Mouse (Mus musculus): ENCODE measurements around the gene 1700017B05Rik.
"Not testable (repeated sequence)": the region's sequence is repeated elsewhere in the genome, so short reads cannot be mapped to it uniquely, and the experiment has no call there.

1700017B05Rik gene

DNA sequence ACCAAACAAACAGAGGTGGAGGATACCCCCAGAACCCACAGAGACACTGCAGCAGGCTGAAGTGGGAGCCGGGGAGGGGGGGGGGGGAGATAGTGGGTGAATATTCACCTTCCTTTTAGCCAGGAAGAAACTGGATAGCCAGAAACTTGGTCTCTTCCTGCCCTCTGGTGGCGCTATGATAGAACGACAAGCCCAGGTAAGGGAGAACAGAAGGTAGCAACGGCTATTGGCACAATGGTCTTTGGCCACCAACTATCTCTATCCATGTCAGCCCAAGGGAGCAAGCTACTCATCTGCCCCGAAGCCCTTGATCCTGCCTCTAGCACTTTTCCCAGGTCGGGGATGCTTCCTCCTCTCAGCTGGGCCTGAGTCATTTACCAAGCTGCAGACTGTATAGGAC is 42.1 kb downstream of the 1700017B05Rik start:
- DNase-seq (ENCODE audit: low spot score in 2 of 2) = peak in 1 of 2 experiments; percentile 12

DNA sequence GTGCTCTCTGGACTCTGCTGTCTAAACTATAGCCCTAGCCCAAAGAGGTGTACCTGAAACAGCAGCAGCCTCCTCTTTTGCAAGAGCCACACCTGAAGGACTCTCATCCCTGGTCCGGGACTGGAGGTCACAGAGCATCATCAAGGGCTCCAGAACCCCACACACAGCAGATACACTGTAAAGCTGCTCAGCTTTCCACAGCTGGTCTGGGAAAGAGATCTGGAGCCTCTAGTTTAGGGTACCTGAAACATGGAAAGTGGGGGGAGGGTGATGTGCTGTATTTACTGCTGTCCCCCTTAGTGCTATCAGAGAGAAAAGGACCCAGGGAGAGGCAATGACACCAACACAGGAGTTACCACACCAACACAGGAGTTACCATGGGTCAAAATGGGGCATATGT is 42.9 kb downstream of the 1700017B05Rik start:
- DNase-seq (ENCODE audit: low spot score in 2 of 2) = no peak

DNA sequence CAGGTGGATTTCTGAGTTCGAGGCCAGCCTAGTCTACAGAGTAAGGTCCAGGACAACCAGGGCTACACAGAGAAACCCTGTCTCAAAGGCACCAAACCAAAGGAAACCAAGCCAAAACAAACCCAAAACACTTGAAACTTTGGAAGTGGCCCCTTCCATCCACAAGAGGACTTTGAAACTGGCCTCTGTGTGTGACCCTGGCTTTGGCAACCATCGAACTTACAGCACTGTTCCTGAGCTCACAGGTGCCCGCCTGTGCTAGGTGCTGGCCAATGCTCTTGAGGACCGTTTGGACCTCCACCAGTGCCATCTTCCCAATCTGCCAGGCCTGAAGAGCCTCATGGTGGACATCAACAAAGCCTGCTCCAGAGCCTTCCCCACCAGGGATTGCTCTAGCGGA is 43.6 kb downstream of the 1700017B05Rik start:
- DNase-seq (ENCODE audit: low spot score in 2 of 2) = no peak

DNA sequence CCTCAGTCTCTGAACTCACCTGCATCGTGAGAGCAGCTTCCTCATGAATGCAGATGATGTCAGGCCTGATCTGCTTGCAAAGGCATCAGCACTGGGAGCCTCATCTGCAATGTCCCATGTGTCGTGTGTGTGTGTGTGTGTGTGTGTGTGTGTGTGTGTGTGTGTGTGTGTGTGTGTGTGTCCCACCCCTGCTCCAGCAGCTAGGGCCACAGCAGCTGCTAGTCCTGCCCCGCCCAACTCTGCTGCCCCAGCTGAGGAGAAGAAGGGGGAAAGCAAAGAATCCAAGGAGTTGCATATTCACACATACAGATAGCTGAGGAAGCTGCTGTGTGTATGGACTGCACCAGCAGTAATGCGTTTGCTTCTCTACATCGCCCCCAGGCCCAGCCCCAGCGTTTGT is 45.2 kb downstream of the 1700017B05Rik start:
- DNase-seq (ENCODE audit: low spot score in 2 of 2) = no peak

DNA sequence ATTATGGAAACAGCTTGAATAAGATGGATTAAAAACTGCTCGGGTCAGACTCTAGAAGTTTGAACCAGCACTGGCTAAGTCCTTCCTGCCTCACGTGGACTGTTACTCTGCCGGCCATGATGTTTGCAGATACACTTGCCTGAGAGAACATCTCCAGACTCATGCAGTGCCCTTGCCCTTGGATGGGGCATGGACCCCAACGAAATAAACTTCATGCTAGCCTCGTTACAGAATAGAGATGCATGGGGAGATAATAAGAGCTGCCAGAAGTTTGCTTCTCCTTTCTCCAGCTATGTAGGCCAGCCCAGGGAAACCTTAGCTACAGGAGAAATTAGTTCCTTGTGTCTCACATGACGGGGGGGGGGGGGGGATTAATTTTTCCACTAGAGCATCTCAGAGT is 47.9 kb downstream of the 1700017B05Rik start:
- DNase-seq (ENCODE audit: low spot score in 2 of 2) = no peak

DNA sequence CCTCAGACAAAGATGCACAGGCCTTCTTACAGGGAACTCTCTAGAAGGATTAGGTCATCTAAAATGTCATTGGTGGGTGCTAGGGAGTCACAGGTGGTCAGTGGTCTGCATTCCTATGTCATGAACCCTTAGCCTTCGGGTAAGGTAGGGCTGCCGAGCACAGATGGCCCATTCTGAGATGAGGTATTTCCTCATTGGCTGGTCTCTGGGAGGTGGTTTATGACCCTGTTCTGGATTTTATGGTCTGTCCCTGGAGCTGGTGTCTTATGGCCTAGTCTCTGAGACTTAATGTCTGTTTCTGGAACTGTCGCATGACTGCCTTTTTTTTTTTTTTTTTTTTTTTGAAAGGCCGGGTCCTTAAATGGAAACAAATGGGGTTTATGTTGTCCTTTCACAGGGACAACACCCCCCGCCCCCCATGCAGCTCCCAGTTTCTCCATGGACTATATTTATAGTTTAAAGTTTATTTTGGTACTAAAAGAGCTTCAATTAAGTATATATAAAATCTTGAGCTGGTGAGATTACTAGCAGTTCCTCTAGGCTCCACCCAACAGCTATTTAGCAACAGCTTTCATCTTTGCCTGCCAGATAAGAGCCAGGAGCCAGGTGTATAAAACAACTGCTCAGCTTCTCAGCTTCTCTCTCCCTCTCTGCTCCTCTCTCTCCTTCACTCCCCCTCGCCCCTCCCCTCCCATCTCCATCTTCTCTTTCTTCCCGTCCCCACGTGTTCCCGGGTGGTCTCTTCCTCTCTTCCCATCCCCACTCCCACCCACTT is 49.8 kb downstream of the 1700017B05Rik start:
- DNase-seq (ENCODE audit: low spot score in 2 of 2) = no peak

DNA sequence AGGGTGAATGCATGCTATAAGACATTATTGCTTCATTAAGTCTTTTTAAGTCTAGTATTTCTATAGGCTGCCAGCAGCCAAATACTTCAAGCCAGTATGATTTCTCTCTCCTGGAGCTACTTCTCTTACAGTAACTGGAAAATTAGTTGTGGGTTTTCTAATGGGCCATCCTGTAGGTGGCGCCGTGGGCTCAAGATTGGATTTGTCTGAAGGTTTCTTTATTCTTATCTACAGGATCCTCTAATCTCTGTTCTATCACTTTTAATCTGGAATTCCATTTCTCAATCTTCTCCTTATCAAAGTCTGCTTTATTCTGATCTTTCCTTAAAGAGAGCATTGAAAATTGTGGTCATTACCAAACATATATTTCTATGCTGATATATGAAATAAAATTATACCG is 53.1 kb downstream of the 1700017B05Rik start:
- peak in 1 of 2 experiments; percentile 3 for DNase-seq (ENCODE audit: low spot score in 2 of 2)

DNA sequence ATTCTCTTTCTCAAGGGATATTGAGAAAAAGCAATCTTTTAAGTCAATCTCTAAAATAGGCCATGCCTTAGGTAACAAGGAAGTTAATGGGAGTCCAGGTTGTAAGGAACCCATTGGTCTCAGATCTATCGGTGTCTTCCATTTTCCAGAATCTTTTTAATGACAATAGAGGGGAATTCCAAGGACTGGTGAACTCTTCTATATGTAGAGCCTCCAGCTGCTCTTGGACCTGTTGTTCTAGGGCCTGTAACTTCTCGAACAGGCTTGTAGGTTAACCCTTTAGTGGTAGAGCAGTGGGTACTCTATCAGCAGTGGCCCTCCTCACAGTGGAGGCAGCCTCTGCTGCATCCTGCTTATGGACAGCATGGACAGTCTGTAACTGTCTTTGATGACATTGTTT is 55.5 kb downstream of the 1700017B05Rik start:
- DNase-seq (ENCODE audit: low spot score in 2 of 2) = no peak

DNA sequence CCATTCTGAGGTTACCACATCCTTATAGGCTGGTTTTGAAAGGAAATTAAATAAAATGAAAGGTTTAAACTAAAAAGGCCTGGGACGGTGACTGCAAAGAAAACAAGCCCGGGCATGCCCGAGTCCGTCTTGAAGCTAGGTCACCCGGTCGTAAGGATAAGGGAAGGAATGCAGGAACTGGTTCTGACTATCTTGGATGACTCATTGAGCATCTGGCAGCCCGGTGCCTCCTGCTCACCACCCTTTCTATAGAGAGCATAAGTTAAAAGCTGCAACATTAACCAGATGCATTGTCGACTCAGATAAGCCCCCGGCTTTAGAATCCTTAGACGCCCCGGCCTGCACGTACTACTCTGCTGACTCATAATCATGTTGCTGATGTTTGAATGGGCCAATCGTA is 58.8 kb downstream of the 1700017B05Rik start:
- not testable (repeated sequence) for DNase-seq (ENCODE audit: low spot score in 2 of 2)
